Mouse (Mus musculus) v-Abl transformed pro-B cells (cell line): ENCODE data around the gene Fryl.

Experiments used
- in situ Hi-C, 2 experiments: fragments of 400-800 bp; cut with MboI; formaldehyde crosslinking; loops; one replicate each; pipeline ENCODE4 v1.15.1; 2025; ENCODE audit not compliant: unreplicated experiment in 2 of 2

Gene Fryl

DNA sequence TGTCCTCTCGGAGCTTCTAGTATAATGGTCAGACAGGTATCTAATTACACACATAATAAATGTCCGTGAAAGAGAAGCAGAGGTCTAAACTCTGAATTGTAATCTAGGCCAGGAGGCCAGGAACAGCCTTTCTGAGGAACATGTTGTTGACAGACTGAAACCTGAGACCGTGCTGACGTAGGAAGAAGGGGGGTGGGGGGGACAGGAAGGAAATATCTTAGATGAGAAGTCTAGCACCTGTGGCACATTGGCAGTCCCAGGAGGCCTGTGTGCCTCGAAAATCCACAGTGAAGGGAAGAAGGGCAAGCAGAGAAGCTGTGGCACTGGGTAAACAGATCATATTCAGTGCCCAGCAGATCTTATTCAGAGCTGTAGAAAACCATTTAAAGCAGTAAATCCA, 9.0 kb upstream of the Fryl start:
- in situ Hi-C loops = loop anchor here (25.0 kb wide), 4 partner anchors 428 to 1272 kb away; partner anchors contain the start of genes Fip1l1 (in 1 of the 2) and Scfd2 (in 1 of the 2)

DNA sequence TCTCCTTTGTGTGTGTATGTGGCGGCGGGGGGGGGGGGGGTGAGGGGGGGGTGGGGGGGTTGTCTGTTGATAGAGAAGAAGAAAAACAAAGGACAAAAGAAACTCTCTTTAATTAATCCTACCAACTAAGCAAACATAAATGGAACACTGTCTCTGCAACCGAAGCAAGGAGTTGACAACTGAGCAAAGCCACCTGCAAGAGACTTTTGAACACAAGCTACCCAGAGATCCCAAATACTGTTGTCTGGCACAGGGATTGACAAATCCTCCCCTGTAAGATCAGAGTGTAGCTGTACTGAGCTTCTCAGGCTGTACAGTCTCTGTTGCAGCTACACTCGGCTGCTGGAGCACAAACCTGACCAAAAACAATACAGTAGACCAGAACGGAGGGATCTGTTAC, 7.7 kb upstream of the Fryl start:
- in situ Hi-C loops = loop anchor here (25.0 kb wide), 4 partner anchors 427 to 1273 kb away; partner anchors contain the start of genes Fip1l1 (in 1 of the 2) and Scfd2 (in 1 of the 2)

- in situ Hi-C loops = loop anchor here (5.0 to 25.0 kb wide), 5 partner anchors 35 to 1280 kb away; partner anchors contain the start of genes Ociad1 (in 2 of the 2), Fip1l1 (in 1 of the 2) and Scfd2 (in 1 of the 2)
Observed at GRCm38 (mm10) chr5:73257723-73258122, 1.3 kb upstream of the Fryl start.

GRCm38 (mm10) chr5:73257096-73257495, 677 bp upstream of the Fryl start:
- in situ Hi-C loops = loop anchor here (5.0 to 25.0 kb wide), 5 partner anchors 35 to 1280 kb away; partner anchors contain the start of genes Ociad1 (in 2 of the 2), Fip1l1 (in 1 of the 2) and Scfd2 (in 1 of the 2)

DNA sequence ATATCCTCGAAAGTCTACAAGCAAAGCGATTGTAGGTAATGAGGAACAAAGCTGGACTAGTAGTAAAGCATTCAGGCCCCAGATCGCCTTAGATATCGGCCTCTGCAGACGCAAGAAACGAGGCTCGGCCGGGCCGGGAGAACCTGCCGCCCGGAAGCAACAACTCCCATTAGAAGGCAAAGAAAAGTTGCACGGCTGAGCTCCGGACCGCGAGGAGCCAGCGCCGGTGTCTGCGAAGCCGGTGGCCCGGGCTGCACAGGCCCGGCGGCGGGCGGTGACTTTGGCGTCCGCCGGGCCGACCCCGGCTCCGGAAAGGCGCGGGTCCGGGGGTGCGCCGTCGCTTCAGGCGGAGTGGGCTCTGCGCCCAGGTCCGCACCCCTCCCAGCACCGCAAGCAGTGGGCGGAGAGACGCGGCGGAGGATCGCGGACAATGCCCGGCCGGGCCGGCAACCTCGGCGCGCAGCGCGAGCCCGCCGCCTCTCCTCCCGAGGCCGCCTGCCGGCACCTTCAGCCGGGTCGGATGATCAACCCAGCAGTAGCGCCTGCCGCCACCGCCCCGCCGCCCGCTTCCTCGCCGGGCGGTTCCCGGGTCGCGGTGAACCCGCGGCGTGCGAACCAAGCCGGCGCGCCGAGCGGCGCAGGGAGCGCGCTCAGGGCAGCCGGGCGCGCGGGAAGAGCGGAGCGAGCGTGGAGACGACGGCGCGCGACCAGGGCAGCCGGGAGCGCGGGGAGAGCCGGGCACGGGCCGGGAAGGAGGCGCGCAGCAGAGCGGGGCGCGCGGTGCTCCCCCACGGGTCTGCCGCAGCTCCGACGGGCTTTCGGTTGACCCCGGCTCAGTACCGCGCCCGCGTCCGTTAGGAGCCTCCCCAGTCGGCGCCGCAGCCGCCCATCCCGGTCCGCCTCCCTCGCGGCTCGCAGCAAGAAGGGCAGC, 833 bp downstream of the Fryl start:
- in situ Hi-C loops = loop anchor here (5.0 to 25.0 kb wide), 5 partner anchors 37 to 1282 kb away; partner anchors contain the start of genes Ociad1 (in 2 of the 2), Fip1l1 (in 1 of the 2) and Scfd2 (in 1 of the 2)

- in situ Hi-C loops = loop anchor here (5.0 to 25.0 kb wide), 6 partner anchors 38 to 1283 kb away; partner anchors contain the start of genes Ociad1 (in 2 of the 2), Fip1l1 (in 1 of the 2) and Scfd2 (in 1 of the 2)
Observed at GRCm38 (mm10) chr5:73254660-73255059, 1.8 kb downstream of the Fryl start.

- in situ Hi-C loops = loop anchor here (5.0 to 25.0 kb wide), 5 partner anchors 40 to 1285 kb away; partner anchors contain the start of genes Fip1l1 (in 1 of the 2) and Scfd2 (in 1 of the 2)
Observed at GRCm38 (mm10) chr5:73252739-73253138, 3.7 kb downstream of the Fryl start.

DNA sequence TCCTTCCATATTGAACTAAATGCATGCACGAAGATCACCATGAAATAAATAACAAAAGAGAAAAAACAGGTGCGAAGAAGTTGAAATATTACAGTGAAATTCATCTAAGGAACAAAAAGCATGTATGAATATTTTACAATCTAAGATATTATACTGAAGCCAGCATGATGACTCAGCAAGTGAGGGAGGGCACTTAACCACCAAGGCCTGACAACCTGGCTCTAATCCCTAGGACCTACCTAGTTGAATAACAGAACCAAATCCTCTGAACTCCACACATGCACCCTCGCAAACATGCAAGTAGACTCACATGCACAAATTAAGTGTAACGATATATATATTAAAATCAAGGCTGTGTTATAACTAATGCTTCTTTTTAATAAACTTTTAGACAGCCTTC, 7.1 kb downstream of the Fryl start:
- in situ Hi-C loops = loop anchor here (5.0 to 10.0 kb wide), 3 partner anchors 92 to 115 kb away; no protein-coding TSS in a partner anchor

DNA sequence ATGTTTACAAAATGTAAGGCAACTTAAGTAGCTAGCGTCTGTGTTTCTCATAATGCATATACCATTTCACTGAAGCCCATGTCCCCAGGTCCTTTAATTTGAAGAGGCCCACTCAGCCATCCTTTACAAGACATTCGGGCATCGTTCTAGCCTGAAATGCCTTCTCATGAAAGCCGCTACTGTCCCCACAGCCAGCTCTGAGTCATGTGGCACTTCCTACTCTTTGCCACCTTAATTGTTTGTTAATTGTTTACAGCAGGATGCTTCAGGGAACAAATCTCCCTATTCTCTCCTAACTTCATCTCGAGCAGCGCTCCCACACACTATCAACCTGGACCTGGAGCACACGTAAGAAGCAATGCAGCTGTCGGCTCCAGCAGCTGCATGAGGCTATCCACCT, 8.2 kb downstream of the Fryl start:
- in situ Hi-C loops = loop anchor here (5.0 to 10.0 kb wide), 3 partner anchors 91 to 113 kb away; no protein-coding TSS in a partner anchor

DNA sequence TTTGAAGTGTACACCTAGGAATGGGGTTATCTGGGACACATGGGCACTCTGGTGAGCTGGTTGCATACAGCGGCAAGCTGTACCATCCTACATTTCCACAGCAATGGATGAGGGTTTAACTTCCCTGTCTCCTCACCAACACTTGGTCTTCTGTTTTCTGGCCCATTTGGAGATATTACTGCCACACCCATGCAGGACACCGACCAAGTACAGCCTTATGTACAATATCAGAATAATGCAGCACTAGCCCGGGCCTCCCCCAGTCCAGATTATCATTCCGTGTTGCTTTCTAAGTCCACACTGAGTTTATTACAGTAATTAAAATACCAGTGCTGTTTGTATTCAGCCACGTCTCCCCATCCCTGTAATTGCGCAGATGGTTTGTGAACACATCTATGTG, 10.0 kb downstream of the Fryl start:
- in situ Hi-C loops = loop anchor here (5.0 to 10.0 kb wide), 3 partner anchors 89 to 112 kb away; no protein-coding TSS in a partner anchor

DNA sequence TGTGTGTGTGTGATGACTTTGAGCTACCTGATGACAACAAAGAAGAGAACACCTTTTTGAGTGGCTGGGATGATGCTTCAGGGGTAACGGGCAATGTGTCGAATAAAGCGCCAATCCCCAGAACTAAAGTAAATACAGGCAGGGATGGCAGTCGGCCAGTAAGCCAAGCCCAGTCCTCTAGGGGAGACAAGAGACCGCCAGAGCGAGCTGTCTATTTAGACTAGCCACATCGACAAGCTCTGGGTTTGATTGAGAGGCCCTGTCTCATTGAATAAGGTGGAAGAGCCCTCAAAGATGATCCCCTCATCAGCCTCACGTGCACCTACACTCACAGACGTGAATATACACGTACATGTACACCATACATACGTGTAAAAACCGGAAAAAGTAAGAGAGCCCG, 12.0 kb downstream of the Fryl start:
- in situ Hi-C loops = loop anchor here (10.0 kb wide), 2 partner anchors 100 to 110 kb away; no protein-coding TSS in a partner anchor

DNA sequence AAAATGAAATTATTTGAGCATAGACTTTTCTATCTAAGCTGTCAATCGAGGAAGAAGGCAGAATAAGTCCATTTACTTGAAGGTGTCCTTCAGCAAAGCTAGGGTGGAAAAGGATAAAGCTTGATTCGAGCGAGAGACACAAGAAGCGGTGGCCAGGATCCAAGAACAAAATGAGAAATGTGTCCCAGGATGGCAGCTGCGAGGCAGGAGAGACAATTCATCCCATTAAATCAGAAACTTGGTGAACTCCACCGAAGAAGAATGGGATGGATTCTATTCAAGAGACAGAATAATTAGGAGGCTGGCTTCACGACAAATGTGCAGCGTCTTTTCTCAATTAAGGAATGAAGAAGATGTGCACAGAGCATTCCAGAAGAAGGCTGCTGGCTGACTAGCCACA, 14.5 kb downstream of the Fryl start:
- in situ Hi-C loops = loop anchor here (10.0 kb wide), 2 partner anchors 97 to 107 kb away; no protein-coding TSS in a partner anchor

GRCm38 (mm10) chr5:73241332-73241731, 15.1 kb downstream of the Fryl start:
- in situ Hi-C loops = loop anchor here (10.0 kb wide), 2 partner anchors 97 to 107 kb away; no protein-coding TSS in a partner anchor

GRCm38 (mm10) chr5:73240391-73240790, 16.0 kb downstream of the Fryl start:
- in situ Hi-C loops = loop anchor here (10.0 kb wide), 2 partner anchors 96 to 106 kb away; no protein-coding TSS in a partner anchor

- in situ Hi-C loops = no loop called here
Observed at GRCm38 (mm10) chr5:73236894-73237334, 19.5 kb downstream of the Fryl start.

- in situ Hi-C loops = no loop called here
Observed at GRCm38 (mm10) chr5:73235201-73235600, 21.2 kb downstream of the Fryl start.

DNA sequence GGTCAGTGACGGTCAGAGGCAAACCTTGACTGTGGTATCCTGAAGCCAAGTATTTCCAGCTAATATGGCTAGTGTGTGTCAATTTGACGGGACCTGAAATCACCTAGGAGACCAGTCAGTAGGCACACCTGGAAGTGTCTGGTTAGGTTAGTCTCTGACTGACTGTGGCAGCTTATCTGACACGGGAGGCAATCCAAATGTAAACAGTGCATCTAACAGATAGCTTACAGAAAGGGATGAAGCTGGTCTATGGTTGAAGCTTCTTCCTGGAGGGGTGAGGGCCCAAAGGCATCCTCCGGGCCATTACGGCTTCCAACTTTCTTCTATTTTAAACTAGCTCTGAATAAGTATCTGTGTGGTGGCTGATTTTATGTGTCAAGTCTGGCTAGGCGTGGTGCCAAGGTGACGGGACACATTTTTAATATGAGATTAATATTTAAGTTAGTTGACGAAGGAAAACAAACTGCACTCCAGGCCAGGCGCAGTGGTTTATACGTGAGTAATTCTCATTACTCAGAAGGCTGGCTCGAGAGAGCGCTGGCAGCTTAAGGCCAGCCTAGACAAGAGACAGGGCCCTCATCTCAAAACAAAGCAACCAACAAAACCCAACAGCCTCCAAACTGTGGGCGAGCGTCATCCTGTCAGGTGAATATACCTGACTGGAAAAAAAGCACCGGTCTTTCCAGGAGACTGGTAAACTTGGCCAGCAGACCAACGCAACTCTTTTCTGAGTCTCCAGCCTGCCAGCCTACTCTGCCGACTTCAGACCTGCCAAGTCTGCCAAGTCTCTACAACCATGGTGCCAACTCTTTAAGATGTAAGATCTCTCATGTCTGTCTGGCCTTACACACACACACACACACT, 23.2 kb downstream of the Fryl start:
- in situ Hi-C loops = no loop called here

- in situ Hi-C loops = no loop called here
Observed at GRCm38 (mm10) chr5:73232267-73232666, 24.2 kb downstream of the Fryl start.

DNA sequence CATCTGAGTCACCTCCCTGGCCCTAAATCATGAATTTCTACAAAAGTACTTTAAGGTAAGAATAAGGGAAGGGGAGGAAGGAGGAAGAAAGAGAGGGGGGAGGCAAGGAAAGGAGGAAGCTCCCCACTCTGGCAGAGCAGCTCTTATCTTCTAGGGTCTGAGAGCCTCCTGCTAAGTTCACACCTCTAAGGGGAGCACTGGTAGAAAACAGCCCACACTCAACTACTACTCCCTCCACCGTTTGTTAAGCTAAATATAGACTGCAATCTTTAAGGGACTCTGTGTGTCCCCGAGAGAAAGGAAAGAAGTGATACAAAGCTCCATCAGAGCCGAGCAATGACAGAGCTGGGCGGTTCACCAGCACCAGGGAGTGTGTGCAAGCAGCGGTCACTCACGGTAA, 24.6 kb downstream of the Fryl start:
- in situ Hi-C loops = no loop called here

DNA sequence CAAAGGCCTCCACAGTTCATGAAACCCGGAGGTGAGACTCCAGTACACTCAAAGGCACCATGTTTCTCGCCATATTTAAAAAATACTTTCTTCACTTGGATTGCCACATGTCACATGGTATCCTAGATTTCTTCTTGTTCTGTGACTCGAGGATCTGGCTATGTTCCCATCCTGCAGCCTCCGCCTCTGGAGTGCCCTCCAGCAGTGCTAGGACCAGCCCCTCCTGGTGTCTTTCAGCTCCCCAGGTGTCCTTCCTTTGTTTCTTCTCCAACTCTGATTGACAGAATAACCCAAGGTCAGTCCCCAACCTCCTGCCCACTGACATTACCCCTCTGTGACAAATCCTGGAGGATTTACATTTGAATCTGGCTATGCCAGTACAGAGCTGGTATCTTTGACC, 26.2 kb downstream of the Fryl start:
- in situ Hi-C loops = no loop called here
